Mouse (Mus musculus) activated CD4-positive, CD25-positive, alpha-beta regulatory T cell (primary cell): Measurements from ENCODE around the gene Trim17. TPM values are rescaled to one million over a fixed set of nuclear protein-coding genes. Genes with fewer than 3 reads are reported as not detected.

Experiments used
- polyA plus RNA-seq, 2 experiments: library from polyadenylated mRNA; unstranded; fragments of 100-300 nt; shearing (Covaris generic); gene quantifications; one replicate each; pipeline ENCODE4 v1.2.1; 2017

Gene Trim17
- under 1 TPM; 0.06 to 0.60 TPM for polyA plus RNA-seq

GRCm38 (mm10) chr11:58954420-58955142 lies at the start of gene Trim17, which contains the start of gene Hist3h2a:
TSS of gene Trim17 (plus strand) at chr11:58954685.
TSS of gene Hist3h2a (plus strand) at chr11:58954685.

GRCm38 (mm10) chr11:58917745-58918366 lies 36.6 kb upstream of the Trim17 start, which contains the start of gene Btnl10:
TSS of gene Btnl10 (plus strand) at chr11:58917908.

GRCm38 (mm10) chr11:58938322-58939087 lies 16.0 kb upstream of the Trim17 start, which contains the start of gene Rnf187:
TSS of gene Rnf187 (minus strand) at chr11:58938916.

GRCm38 (mm10) chr11:58948542-58949479 lies 5.7 kb upstream of the Trim17 start, which contains the start of gene Hist3h2ba:
TSS of gene Hist3h2ba (plus strand) at chr11:58948920.

GRCm38 (mm10) chr11:58978027-58978705 lies 23.7 kb downstream of the Trim17 start, which contains the start of gene Trim11:
TSS of gene Trim11 (plus strand) at chr11:58978093.

Other genes with a start within 250 kb of the Trim17 start
- gene Olfr318, start 230.7 kb upstream of the Trim17 start, polyA plus RNA-seq: under 1 TPM; 0.05 to 0.11 TPM
- not detected for gene Olfr317, start 215.5 kb upstream of the Trim17 start, polyA plus RNA-seq
- not detected for gene Olfr316, start 202.0 kb upstream of the Trim17 start, polyA plus RNA-seq
- gene Olfr315, start 181.5 kb upstream of the Trim17 start, polyA plus RNA-seq: under 1 TPM in 1 of 2 experiments, not detected in 1; 0.11 TPM
- gene Olfr314, start 171.7 kb upstream of the Trim17 start, polyA plus RNA-seq: under 1 TPM in 1 of 2 experiments, not detected in 1; 0.20 TPM
- gene Fam183b, start 152.7 kb upstream of the Trim17 start, polyA plus RNA-seq: not detected
- not detected for gene Olfr313, start 139.7 kb upstream of the Trim17 start, polyA plus RNA-seq
- under 1 TPM in 1 of 2 experiments, not detected in 1; 0.29 TPM for gene Olfr312, start 125.4 kb upstream of the Trim17 start, polyA plus RNA-seq
- not detected for gene Olfr311, start 115.4 kb upstream of the Trim17 start, polyA plus RNA-seq
- 10 to 100 TPM in 1 of 2 experiments, 1 to 10 TPM in 1; 5.4 to 11.4 TPM for gene Gm12258, start 107.5 kb upstream of the Trim17 start, polyA plus RNA-seq
- gene 2810021J22Rik, start 87.5 kb upstream of the Trim17 start, polyA plus RNA-seq: 1 to 10 TPM; 5.6 to 7.0 TPM
- 10 to 100 TPM in 1 of 2 experiments, 1 to 10 TPM in 1; 8.3 to 11.4 TPM for gene Zfp39, start 50.5 kb upstream of the Trim17 start, polyA plus RNA-seq
- gene Btnl10, start 36.8 kb upstream of the Trim17 start, polyA plus RNA-seq: under 1 TPM; 0.14 to 0.20 TPM
- 100 to 1,000 TPM; 243 to 248 TPM for gene Rnf187, start 15.8 kb upstream of the Trim17 start, polyA plus RNA-seq
- gene Hist3h2ba, start 5.8 kb upstream of the Trim17 start, polyA plus RNA-seq: 10 to 100 TPM; 14.4 to 22.3 TPM
- 10 to 100 TPM in 1 of 2 experiments, 1 to 10 TPM in 1; 8.1 to 13.0 TPM for gene Hist3h2a, start within 50 bp of the Trim17 start, polyA plus RNA-seq
- gene Trim11, start 23.4 kb downstream of the Trim17 start, polyA plus RNA-seq: 10 to 100 TPM; 38.4 to 42.4 TPM
- under 1 TPM; 0.01 to 0.08 TPM for gene Obscn, start 181.7 kb downstream of the Trim17 start, polyA plus RNA-seq
- 1 to 10 TPM; 8.4 to 9.3 TPM for gene Iba57, start 209.1 kb downstream of the Trim17 start, polyA plus RNA-seq
- not detected for gene Gjc2, start 228.5 kb downstream of the Trim17 start, polyA plus RNA-seq
- 100 to 1,000 TPM in 1 of 2 experiments, 10 to 100 TPM in 1; 64.2 to 103 TPM for gene Guk1, start 237.5 kb downstream of the Trim17 start, polyA plus RNA-seq
- gene Mrpl55, start 247.8 kb downstream of the Trim17 start, polyA plus RNA-seq: 10 to 100 TPM; 37.4 to 52.8 TPM